Mouse (Mus musculus) heart, adult 2 months (tissue): Measurements from ENCODE around the gene Atrnl1.

Source experiments
- CTCF ChIP-seq: fragments of 200-600 bp; IDR thresholded peaks from 2 replicates; pipeline ENCODE4 v1.8.1; 2022; ENCODE audit warnings: antibody characterized with exemption, mild to moderate bottlenecking, moderate library complexity
- EP300 ChIP-seq: fragments of 200-500 bp; IDR thresholded peaks from 2 replicates; pipeline ENCODE4 v1.6.1; 2011; ENCODE audit warnings: low read depth, low read length, control low read depth; ENCODE audit not compliant: insufficient read depth
- POLR2A ChIP-seq: fragments of 200-500 bp; IDR thresholded peaks from 2 replicates; pipeline ENCODE4 v1.6.1; 2011; ENCODE audit warnings: mild to moderate bottlenecking, low read depth, low read length, control low read depth; ENCODE audit not compliant: insufficient read depth

- no peak for TF ChIP-seq EP300
- no peak for TF ChIP-seq POLR2A
- TF ChIP-seq CTCF: no peak
These were observed 477.1 kb downstream of the Atrnl1 start for GRCm38 (mm10) chr19:58087901-58088300.
